Mouse (Mus musculus) right cerebral cortex, postnatal 25 days (tissue): ENCODE measurements around the gene Otud7a.

ENCODE experiments used
- DNase-seq: peaks from one replicate; pipeline ENCODE4 v3.0.0; 2022

The Otud7a gene

DNA sequence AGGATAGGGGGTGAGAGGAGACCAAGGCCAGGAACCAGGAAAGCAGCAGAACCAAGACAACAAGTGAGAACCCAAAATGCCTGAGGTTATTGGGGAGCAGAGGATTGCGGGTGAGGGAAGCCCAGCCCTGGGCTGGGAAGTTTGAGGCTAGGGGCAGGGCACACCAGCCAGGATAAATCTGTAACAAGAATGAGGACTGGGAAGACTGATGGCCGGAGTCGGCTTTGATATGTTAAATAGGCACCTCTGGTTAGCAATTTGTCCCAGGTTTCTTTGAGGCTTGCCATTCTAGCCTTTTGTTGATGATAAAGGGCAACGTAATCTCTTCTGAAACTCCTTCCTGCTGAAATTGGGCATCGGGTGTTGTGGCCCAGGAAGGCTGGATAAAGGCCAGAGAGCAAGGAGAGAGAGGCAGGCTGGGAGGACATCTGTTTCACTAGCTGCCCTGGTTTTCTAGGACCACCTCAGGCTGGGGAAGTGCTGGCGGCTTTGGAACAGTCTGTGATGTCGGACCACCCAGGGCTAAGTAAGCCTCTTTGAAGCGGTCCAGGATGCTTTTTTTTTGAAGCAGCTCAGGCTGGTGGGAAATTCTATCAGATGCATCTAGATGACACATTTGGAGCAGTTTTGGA lies 351.6 kb downstream of the Otud7a start:
- DNase-seq, result no peak

DNA sequence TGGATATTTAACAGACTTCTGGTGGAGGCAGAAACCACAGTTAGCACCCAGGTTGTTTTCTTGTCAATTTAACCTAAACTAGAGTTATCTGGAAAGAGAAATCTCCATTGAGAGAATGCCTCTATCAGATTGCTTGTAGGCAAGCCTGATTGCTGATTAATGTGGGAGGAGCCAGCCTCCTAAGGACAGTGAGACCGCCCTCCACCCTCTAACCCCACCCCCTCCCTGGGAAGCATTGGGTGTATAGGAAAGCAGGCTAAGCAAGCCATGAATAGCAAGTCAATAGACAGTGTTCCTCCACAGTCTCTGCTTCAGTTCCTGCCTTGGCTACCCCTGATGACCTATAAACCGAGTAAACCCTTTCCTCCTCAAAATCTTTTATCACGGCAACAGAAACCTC lies 353.9 kb downstream of the Otud7a start:
- DNase-seq, result no peak

DNA sequence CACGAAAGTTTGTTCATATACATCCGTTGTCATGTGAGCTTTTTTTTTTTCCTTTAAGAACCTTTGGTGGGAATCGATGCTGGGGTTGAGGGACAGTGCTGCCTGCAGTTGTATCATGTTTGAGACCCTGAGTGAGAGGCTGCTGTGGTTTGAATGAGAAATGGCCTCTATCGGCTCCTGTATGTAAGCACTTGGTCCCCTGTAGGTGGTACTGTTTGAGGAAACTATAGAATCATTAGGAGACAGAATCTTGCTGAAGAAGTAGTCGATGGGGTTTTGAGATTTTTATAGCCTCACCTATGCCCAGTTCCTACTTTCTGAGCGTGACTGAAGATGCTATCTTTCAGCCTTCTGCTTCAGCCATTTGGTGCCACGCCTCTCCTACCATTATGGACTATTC lies 354.8 kb downstream of the Otud7a start:
- no peak for DNase-seq

DNA sequence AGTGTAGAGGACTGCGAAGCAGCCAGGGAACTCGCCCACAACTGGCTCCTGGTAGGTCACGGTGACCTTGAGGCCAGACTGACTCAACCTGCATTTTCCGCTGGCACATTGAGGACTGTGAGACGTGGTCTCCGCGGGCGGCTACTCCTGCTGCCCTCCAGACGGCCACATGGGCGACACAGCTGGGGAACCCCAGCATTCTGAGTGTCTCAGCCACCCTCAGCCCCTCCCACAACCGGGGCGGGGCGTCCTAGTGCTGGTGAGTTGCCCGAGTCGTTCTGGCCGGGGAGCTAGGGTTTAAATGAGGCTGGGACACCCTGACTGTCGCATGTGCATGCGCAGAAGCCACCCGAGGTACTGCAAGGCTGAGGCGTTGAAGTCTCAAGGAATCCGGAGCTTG lies 358.2 kb downstream of the Otud7a start:
- DNase-seq, result no peak
